Mouse (Mus musculus) MEL (cell line): ENCODE results near the gene 5730596B20Rik. TPM values are rescaled to one million over a fixed set of nuclear protein-coding genes. Genes with fewer than 3 reads are reported as not detected.

Experiments used
- DNase-seq: peaks from one replicate; pipeline ENCODE4 v3.0.0; 2011; ENCODE audit warnings: low read depth, low spot score
- H3K27ac ChIP-seq: 2 replicates; pipeline ENCODE4 v1.5.1; 2012; ENCODE audit warnings: low read depth, mild to moderate bottlenecking, control low read depth, low read length, moderate library complexity; ENCODE audit not compliant: control insufficient read depth
- H3K27me3 ChIP-seq, 2 experiments: fragments of 150-350 bp in 1 of 2; sonication (generic) in 1 of 2; 2 replicates each; pipeline ENCODE4 v1.6.1; 2012; ENCODE audit warnings: low read length in 2 of 2, mild to moderate bottlenecking in 2 of 2, improper control_type of control experiment in 1 of 2, moderate library complexity in 1 of 2; ENCODE audit not compliant: insufficient read depth in 2 of 2, control insufficient read depth in 1 of 2
- H3K36me3 ChIP-seq, 2 experiments: 2 replicates each; pipeline ENCODE4 v1.6.1; 2012 to 2014; ENCODE audit warnings: low read length in 2 of 2, improper control_type of control experiment in 1 of 2, inconsistent platforms in 1 of 2, mild to moderate bottlenecking in 1 of 2; ENCODE audit not compliant: insufficient read depth in 2 of 2, control insufficient read depth in 1 of 2
- H3K4me1 ChIP-seq, 2 experiments: fragments of 150-350 bp in 1 of 2; sonication (generic) in 1 of 2; 2 replicates each; pipeline ENCODE4 v1.6.1; 2012; ENCODE audit warnings: low read length in 2 of 2, improper control_type of control experiment in 1 of 2, mild to moderate bottlenecking in 1 of 2; ENCODE audit not compliant: insufficient read depth in 2 of 2, control insufficient read depth in 1 of 2
- H3K4me3 ChIP-seq, 2 experiments: fragments of 150-350 bp in 1 of 2; sonication (generic) in 1 of 2; 2 replicates each; pipeline ENCODE4 v1.5.1; 2012; ENCODE audit warnings: low read depth in 2 of 2, low read length in 2 of 2, mild to moderate bottlenecking in 2 of 2, moderate library complexity in 2 of 2, control low read depth in 1 of 2, improper control_type of control experiment in 1 of 2; ENCODE audit not compliant: control insufficient read depth in 1 of 2, insufficient read depth in 1 of 2
- H3K79me2 ChIP-seq: 2 replicates; pipeline ENCODE4 v1.6.1; 2012; ENCODE audit warnings: mild to moderate bottlenecking, low read length, moderate library complexity; ENCODE audit not compliant: control insufficient read depth, poor library complexity, insufficient read depth
- H3K9ac ChIP-seq: 2 replicates; pipeline ENCODE4 v1.6.1; 2012; ENCODE audit warnings: low read depth, mild to moderate bottlenecking, control low read depth, low read length, moderate library complexity; ENCODE audit not compliant: control insufficient read depth, poor library complexity, severe bottlenecking
- H3K9me3 ChIP-seq: fragments of 150-350 bp; sonication (generic); replicated peaks from 2 replicates; pipeline ENCODE4 v1.6.1; 2012; ENCODE audit warnings: mild to moderate bottlenecking, low read length, improper control_type of control experiment, moderate library complexity; ENCODE audit not compliant: insufficient read depth
- BHLHE40 ChIP-seq: IDR thresholded peaks from 2 replicates; pipeline ENCODE4 v1.6.1; 2012; ENCODE audit warnings: low read depth, mild to moderate bottlenecking, inconsistent platforms, low read length, improper control_type of control experiment, borderline replicate concordance
- CHD1 ChIP-seq: IDR thresholded peaks from 2 replicates; pipeline ENCODE4 v1.6.1; 2012; ENCODE audit warnings: low read depth, mild to moderate bottlenecking, inconsistent platforms, low read length, improper control_type of control experiment
- CTCF ChIP-seq, 3 experiments: IDR thresholded peaks in 2 of 3; conservative IDR thresholded peaks in 1 of 3; 2 replicates each; pipeline ENCODE4 v1.5.1; 2011 to 2012; ENCODE audit warnings: low read length in 3 of 3, low read depth in 2 of 3, mild to moderate bottlenecking in 2 of 3, improper control_type of control experiment in 1 of 3, inconsistent platforms in 1 of 3, mixed read lengths in 1 of 3, moderate library complexity in 1 of 3; ENCODE audit not compliant: control insufficient read depth in 1 of 3, insufficient read depth in 1 of 3, poor library complexity in 1 of 3, severe bottlenecking in 1 of 3
- E2F4 ChIP-seq: IDR thresholded peaks from 2 replicates; pipeline ENCODE4 v1.6.1; 2011; ENCODE audit warnings: low read depth, low read length, improper control_type of control experiment, borderline replicate concordance
- ETS1 ChIP-seq: IDR thresholded peaks from 2 replicates; pipeline ENCODE4 v1.6.1; 2012; ENCODE audit warnings: low read depth, mild to moderate bottlenecking, inconsistent platforms, low read length, improper control_type of control experiment, moderate library complexity
- MAZ ChIP-seq: IDR thresholded peaks from 2 replicates; pipeline ENCODE4 v1.6.1; 2012; ENCODE audit warnings: low read depth, mild to moderate bottlenecking, inconsistent platforms, low read length, improper control_type of control experiment
- MEF2A ChIP-seq: IDR thresholded peaks from 2 replicates; pipeline ENCODE4 v1.6.1; 2014; ENCODE audit warnings: low read depth, mild to moderate bottlenecking, inconsistent platforms, low read length, improper control_type of control experiment; ENCODE audit not compliant: poor library complexity, insufficient replicate concordance, severe bottlenecking; ENCODE audit errors: extremely low read depth
- MXI1 ChIP-seq: IDR thresholded peaks from 2 replicates; pipeline ENCODE4 v1.6.1; 2011; ENCODE audit warnings: mild to moderate bottlenecking, low read depth, low read length, improper control_type of control experiment
- MYC ChIP-seq: IDR thresholded peaks from 2 replicates; pipeline ENCODE4 v1.6.1; 2011; ENCODE audit warnings: low read depth, mild to moderate bottlenecking, low read length, improper control_type of control experiment, moderate library complexity
- NRF1 ChIP-seq: IDR thresholded peaks from 2 replicates; pipeline ENCODE4 v1.6.1; 2014; ENCODE audit warnings: low read depth, mild to moderate bottlenecking, inconsistent platforms, low read length, improper control_type of control experiment, moderate library complexity; ENCODE audit not compliant: poor library complexity, insufficient read depth, severe bottlenecking
- RCOR1 ChIP-seq: IDR thresholded peaks from 2 replicates; pipeline ENCODE4 v1.6.1; 2012; ENCODE audit warnings: low read depth, mild to moderate bottlenecking, inconsistent platforms, low read length, improper control_type of control experiment
- TAL1 ChIP-seq: IDR thresholded peaks from 2 replicates; pipeline ENCODE4 v1.6.1; 2012; ENCODE audit warnings: mild to moderate bottlenecking, inconsistent platforms, low read length, moderate library complexity, mixed read lengths
- TBP ChIP-seq: IDR thresholded peaks from 2 replicates; pipeline ENCODE4 v1.8.0; 2011; ENCODE audit warnings: low read depth, low read length, improper control_type of control experiment
- USF1 ChIP-seq: IDR thresholded peaks from 2 replicates; pipeline ENCODE4 v1.6.1; 2014; ENCODE audit warnings: low read depth, mild to moderate bottlenecking, inconsistent platforms, low read length, improper control_type of control experiment, moderate library complexity
- USF2 ChIP-seq, 2 experiments: IDR thresholded peaks; 2 replicates each; pipeline ENCODE4 v1.6.1; 2011 to 2012; ENCODE audit warnings: improper control_type of control experiment in 2 of 2, low read length in 2 of 2, borderline replicate concordance in 1 of 2, inconsistent platforms in 1 of 2, low read depth in 1 of 2, mild to moderate bottlenecking in 1 of 2; ENCODE audit not compliant: insufficient read depth in 1 of 2
- ZC3H11A ChIP-seq: IDR thresholded peaks from 2 replicates; pipeline ENCODE4 v1.6.1; 2012; ENCODE audit warnings: low read depth, mild to moderate bottlenecking, inconsistent platforms, low read length, improper control_type of control experiment
- ZKSCAN1 ChIP-seq: IDR thresholded peaks from 2 replicates; pipeline ENCODE4 v1.6.1; 2012; ENCODE audit warnings: low read depth, mild to moderate bottlenecking, inconsistent platforms, low read length, improper control_type of control experiment, moderate library complexity
- ZMIZ1 ChIP-seq: IDR thresholded peaks from 2 replicates; pipeline ENCODE4 v1.6.1; 2012; ENCODE audit warnings: low read depth, mild to moderate bottlenecking, inconsistent platforms, low read length, improper control_type of control experiment, moderate library complexity
- ZNF384 ChIP-seq: IDR thresholded peaks from 2 replicates; pipeline ENCODE4 v1.6.1; 2012; ENCODE audit warnings: low read depth, mild to moderate bottlenecking, inconsistent platforms, low read length, improper control_type of control experiment
- polyA plus RNA-seq, 2 experiments: library from polyadenylated mRNA; stranded (reverse) in 1 of 2; unstranded in 1 of 2; fragments of >175 nt in 1 of 2; fragments of >200 nt in 1 of 2; gene quantifications; 2 replicates each; pipeline versions ENCODE4 v1.2.1 to v1.2.4; 2012; ENCODE audit warnings: low replicate concordance in 2 of 2, low read depth in 1 of 2; ENCODE audit not compliant: insufficient read length in 2 of 2, insufficient read depth in 1 of 2, missing spikeins in 1 of 2
- total RNA-seq: library from RNA; depleted of rRNA; stranded (reverse); fragments of 300-350 nt; gene quantifications from 2 replicates; pipeline ENCODE4 v1.2.3, GENCODE M21; 2012

Gene 5730596B20Rik
- total and polyA plus RNA-seq, 3 experiments: not detected

- no peaks in the 10 kb centered on the region for H3K36me3 ChIP-seq
- H3K9ac ChIP-seq: no peak overlapping the region
- no peaks in the 10 kb centered on the region for H3K27me3 ChIP-seq
- no peaks in the 10 kb centered on the region for H3K79me2 ChIP-seq
- H3K4me1 ChIP-seq: no peaks in the 10 kb centered on the region
- H3K9me3 ChIP-seq: no peaks in the 10 kb centered on the region
- H3K4me3 ChIP-seq: no peak overlapping the region
- TF ChIP-seq RCOR1 (no peak), E2F4 (no peak), ZC3H11A (no peak), ETS1 (no peak), ZNF384 (no peak), ZMIZ1 (no peak), TAL1 (no peak), MEF2A (no peak), NRF1 (no peak)
- TF ChIP-seq, all 39 proteins: peak for 0
- no peak overlapping the region for H3K27ac ChIP-seq
- DNase-seq: no peak
These were observed 51.5 kb downstream of the 5730596B20Rik start for GRCm38 (mm10) chr6:52228475-52229465.

- H3K36me3 ChIP-seq: no peaks in the 10 kb centered on the region
These were observed 52.5 kb downstream of the 5730596B20Rik start for GRCm38 (mm10) chr6:52229558-52230416.

More at GRCm38 (mm10) chr6:52229558-52230416, 52.5 kb downstream of the 5730596B20Rik start:
- Histone ChIP-seq H3K27me3 (no peaks in the 10 kb centered on the region), H3K27ac (no peak overlapping the region), H3K4me3 (no peak overlapping the region), H3K4me1 (no peaks in the 10 kb centered on the region), H3K9me3 (no peaks in the 10 kb centered on the region), H3K9ac (no peak overlapping the region), H3K79me2 (no peaks in the 10 kb centered on the region)
- TF ChIP-seq USF2 (IDR thresholded peaks at IDR 0.05; ENCODE audit: borderline replicate concordance in 1 of 2, insufficient read depth in 1 of 2, low read depth in 1 of 2, low read length in 2 of 2): no peak
- no peak for TF ChIP-seq BHLHE40
- no peak for TF ChIP-seq CTCF (IDR thresholded peaks at IDR 0.05 in 2 of 3, conservative IDR thresholded peaks at IDR 0.05 in 1 of 3; ENCODE audit: control insufficient read depth in 1 of 3, insufficient read depth in 1 of 3, low read depth in 2 of 3, low read length in 3 of 3, poor library complexity in 1 of 3, severe bottlenecking in 1 of 3)
- TF ChIP-seq MAZ: no peak
- no peak for TF ChIP-seq USF1
- TF ChIP-seq TBP: no peak
- TF ChIP-seq ZNF384: no peak
- no peak for TF ChIP-seq TAL1
- TF ChIP-seq ETS1: no peak
- no peak for TF ChIP-seq CHD1
- TF ChIP-seq MXI1: no peak
- TF ChIP-seq ZKSCAN1: no peak
- TF ChIP-seq MYC: no peak
- no peak for DNase-seq
